Mouse (Mus musculus) sigmoid colon, adult 10 weeks (tissue): ENCODE measurements around the gene Agl. TPM values are rescaled to one million over a fixed set of nuclear protein-coding genes. Genes with fewer than 3 reads are reported as not detected.

ENCODE experiments used
- polyA plus RNA-seq: library from polyadenylated mRNA; stranded (reverse); fragments of 350-450 nt; fragmentation: Illumina TruSeq; extraction: RNeasy Lipid Tissue Mini Kit (QIAGEN cat#74804); gene quantifications from one replicate; pipeline ENCODE4 v1.2.3, GENCODE M21; 2014; ENCODE audit warnings: low read depth, low replicate concordance

The Agl gene
- polyA plus RNA-seq, result 23.9 TPM

DNA sequence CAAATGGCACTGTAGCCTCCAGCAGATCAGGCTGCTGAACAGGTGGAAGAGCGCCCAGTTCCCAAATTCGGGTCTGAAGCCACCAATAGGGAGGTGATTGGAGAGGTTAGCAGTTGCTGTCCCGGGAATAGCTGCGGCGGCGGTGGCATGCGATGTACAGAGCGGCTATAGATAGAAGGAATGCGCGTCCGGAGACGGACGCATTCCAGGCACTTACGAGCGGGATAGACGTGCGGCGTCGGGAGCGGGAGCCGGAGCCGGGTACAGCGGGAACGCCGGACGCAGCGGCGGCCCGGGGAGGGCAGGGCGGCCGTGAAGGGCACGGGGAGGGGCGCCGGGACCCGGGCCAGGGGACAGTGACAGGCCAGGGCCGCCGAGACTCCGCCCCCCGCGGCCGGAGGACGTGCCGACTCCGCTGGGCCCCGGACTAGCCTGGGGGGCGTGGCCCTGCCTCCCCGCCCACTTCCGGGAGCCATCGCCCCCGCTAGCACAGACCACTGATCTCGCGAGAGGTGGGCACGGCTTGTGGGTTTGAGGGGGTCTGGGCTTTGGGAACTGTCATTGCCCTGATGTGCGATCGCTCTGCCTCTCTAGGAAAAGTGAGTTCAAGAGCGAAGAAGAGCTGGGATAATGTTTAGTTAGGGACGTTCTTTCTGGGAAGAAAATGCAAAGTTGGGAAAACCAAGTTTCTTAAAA is at the start of gene Agl:
Agl (minus strand) TSS at position 356 of the 696 bp plus-strand sequence.

DNA sequence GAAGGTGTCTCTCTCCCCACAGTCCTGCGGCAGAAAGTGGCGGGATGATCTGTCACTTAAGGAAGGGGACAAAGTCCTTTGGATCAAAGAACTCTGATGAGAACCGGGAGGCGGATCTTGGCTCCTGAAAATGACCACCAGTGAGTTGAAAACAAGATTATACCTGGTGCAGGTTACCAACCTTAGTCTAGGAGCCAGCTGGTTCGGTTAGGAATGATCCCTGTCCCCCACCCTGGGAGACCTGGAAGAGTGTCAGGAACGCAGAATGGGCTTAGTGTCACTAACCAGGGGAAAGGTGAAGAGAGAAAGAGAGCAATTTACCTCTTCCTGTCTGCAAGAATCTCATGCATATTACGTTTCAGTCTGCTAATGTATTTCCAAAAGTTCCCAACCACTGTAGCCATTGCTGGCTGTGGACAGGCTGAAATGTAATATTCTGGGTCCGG is 95.5 kb downstream of the Agl start, which contains the start of gene Slc35a3:
Slc35a3 (minus strand) TSS at position 396 of the 446 bp plus-strand sequence.

Other genes with a start within 250 kb of the Agl start
- 0.41 TPM for gene Lrrc39, start 245.2 kb downstream of the Agl start, polyA plus RNA-seq
- 21.3 TPM for gene Sass6, start 213.2 kb downstream of the Agl start, polyA plus RNA-seq
- gene Trmt13, start 193.6 kb downstream of the Agl start, polyA plus RNA-seq, result 44.0 TPM
- gene Mfsd14a, start 145.5 kb downstream of the Agl start, polyA plus RNA-seq, result 141 TPM
- gene Gm43191, start 126.9 kb downstream of the Agl start, polyA plus RNA-seq, result 1.0 TPM
- 673 TPM for gene Slc35a3, start 95.3 kb downstream of the Agl start, polyA plus RNA-seq
- gene Frrs1, start 51.3 kb upstream of the Agl start, polyA plus RNA-seq, result 25.1 TPM
- not detected for gene 4930455H04Rik, start 160.1 kb upstream of the Agl start, polyA plus RNA-seq
- 10.3 TPM for gene Palmd, start 160.8 kb upstream of the Agl start, polyA plus RNA-seq